Mouse (Mus musculus): ENCODE data around the gene Cdc37l1. TPM values are rescaled to one million over a fixed set of nuclear protein-coding genes. Genes with fewer than 3 reads are reported as not detected.

Gene Cdc37l1
- polyA plus RNA-seq, 1 experiment from 2014 or later, result 33.8 TPM

Other genes with a start within 250 kb of the Cdc37l1 start
- gene Slc1a1, start 155.3 kb upstream of the Cdc37l1 start, polyA plus RNA-seq (2016; fragmentation: Nextera tagmentation; extraction: Ambion mirVana), result 0.54 and 0.66 TPM in 2 replicates
- 3.6 and 5.7 TPM in 2 replicates for gene Plpp6, start 26.4 kb upstream of the Cdc37l1 start, polyA plus RNA-seq (2016; fragmentation: Nextera tagmentation; extraction: Ambion mirVana)
- 0.33 and 0.34 TPM in 2 replicates for gene 4430402I18Rik, start 22.6 kb upstream of the Cdc37l1 start, polyA plus RNA-seq (2016; fragmentation: Nextera tagmentation; extraction: Ambion mirVana)
- gene Ak3, start 57.6 kb downstream of the Cdc37l1 start, polyA plus RNA-seq (2016; fragmentation: Nextera tagmentation; extraction: Ambion mirVana), result 90.1 and 102 TPM in 2 replicates
- gene Rcl1, start 111.0 kb downstream of the Cdc37l1 start, polyA plus RNA-seq (2016; fragmentation: Nextera tagmentation; extraction: Ambion mirVana), result 65.3 and 83.0 TPM in 2 replicates